Mouse (Mus musculus): Measurements from ENCODE around the gene Ccdc142.

GRCm38 (mm10) chr6:83066441-83066840, 35.0 kb upstream of the Ccdc142 start:
- TF ChIP-seq CTCF (IDR thresholded peaks at IDR 0.05) (no peak), EP300 (IDR thresholded peaks at IDR 0.05) (no peak)
